Mouse (Mus musculus) neural tube, embryonic 11.5 days (tissue): ENCODE measurements around the gene Sccpdh. TPM values are rescaled to one million over a fixed set of nuclear protein-coding genes. Genes with fewer than 3 reads are reported as not detected.
"Not testable (repeated sequence)": the region's sequence is repeated elsewhere in the genome, so short reads cannot be mapped to it uniquely, and the experiment has no call there.

Experiments used
- ATAC-seq: fragments of 200-750 bp; cut with Nextera tagmentation; 2 replicates; pipeline ENCODE4 v1.8.0; 2017; ENCODE audit warnings: moderate number of reproducible peaks, mild to moderate bottlenecking, moderate TSS enrichment, moderate library complexity; ENCODE audit not compliant: insufficient read depth, low FRiP score, low TSS enrichment
- DNase-seq: peaks from one replicate; pipeline ENCODE4 v3.0.0-alpha.2; 2015; ENCODE audit warnings: low spot score
- H3K27ac ChIP-seq: fragments of 300-500 bp; sonication (generic); 2 replicates; pipeline ENCODE4 v1.5.1; 2014; ENCODE audit warnings: low read depth, mild to moderate bottlenecking, low read length
- H3K27me3 ChIP-seq: fragments of 300-500 bp; sonication (generic); 2 replicates; pipeline ENCODE4 v1.6.1; 2014; ENCODE audit warnings: mild to moderate bottlenecking, low read length, mixed read lengths; ENCODE audit not compliant: control insufficient read depth, insufficient read depth
- H3K36me3 ChIP-seq: fragments of 300-500 bp; sonication (generic); 2 replicates; pipeline ENCODE4 v1.6.1; 2014; ENCODE audit warnings: mild to moderate bottlenecking, low read length, moderate library complexity, mixed read lengths; ENCODE audit not compliant: control insufficient read depth, insufficient read depth
- H3K4me1 ChIP-seq: fragments of 300-500 bp; sonication (generic); 2 replicates; pipeline ENCODE4 v1.6.1; 2014; ENCODE audit warnings: low read length, mixed read lengths; ENCODE audit not compliant: control insufficient read depth, insufficient read depth
- H3K4me2 ChIP-seq: fragments of 300-500 bp; sonication (generic); 2 replicates; pipeline ENCODE4 v1.6.1; 2014; ENCODE audit warnings: low read depth, mild to moderate bottlenecking, moderate library complexity
- H3K4me3 ChIP-seq: fragments of 300-500 bp; sonication (generic); 2 replicates; pipeline ENCODE4 v1.5.1; 2014; ENCODE audit warnings: low read depth, low read length
- H3K9ac ChIP-seq: fragments of 300-500 bp; sonication (generic); 2 replicates; pipeline ENCODE4 v1.6.1; 2014; ENCODE audit warnings: mild to moderate bottlenecking, low read length
- H3K9me3 ChIP-seq: fragments of 300-500 bp; sonication (generic); 2 replicates; pipeline ENCODE4 v1.6.1; 2016; ENCODE audit warnings: low read length; ENCODE audit not compliant: control insufficient read depth
- whole genome bisulfite sequencing: fragments of 180-500 bp; shearing (Covaris S2); extraction: QIAGEN DNeasy Blood & Tissue Kit; methylation state at CpG from one replicate; pipeline ENCODE4 v1.1.7; 2014; 5-methylcytosine and 5-hydroxymethylcytosine counted together
- polyA plus RNA-seq: library from polyadenylated mRNA; unstranded; fragments of >200 nt; fragmentation: Nextera tagmentation; extraction: Ambion mirVana; gene quantifications from 2 replicates; pipeline ENCODE4 v1.2.1, GENCODE M21; 2014

Sccpdh gene
- polyA plus RNA-seq, 1 experiment from 2014 or later, result 114 TPM

GRCm38 (mm10) chr1:179705154-179705553 lies 37.1 kb downstream of the Sccpdh start:
- H3K4me2 ChIP-seq, result no peak overlapping the region
- no peaks in the 10 kb centered on the region for H3K9me3 ChIP-seq
- WGBS, result 91% methylated on average over 6 of the region's 6 CpGs
- no peak overlapping the region for H3K27ac ChIP-seq
- DNase-seq (no peak), ATAC-seq (no peak)
- no peaks in the 10 kb centered on the region for H3K36me3 ChIP-seq
- no peaks in the 10 kb centered on the region for H3K4me1 ChIP-seq
- H3K9ac ChIP-seq, result no peak overlapping the region
- no peaks in the 10 kb centered on the region for H3K27me3 ChIP-seq
- H3K4me3 ChIP-seq, result no peak overlapping the region

GRCm38 (mm10) chr1:179709390-179709789 lies 41.4 kb downstream of the Sccpdh start:
- Histone ChIP-seq H3K9me3 (no peaks in the 10 kb centered on the region), H3K36me3 (no peaks in the 10 kb centered on the region), H3K4me1 (no peaks in the 10 kb centered on the region), H3K27ac (no peak overlapping the region), H3K9ac (no peak overlapping the region), H3K4me3 (no peak overlapping the region), H3K27me3 (no peaks in the 10 kb centered on the region), H3K4me2 (no peak overlapping the region)
- DNase-seq (no peak), ATAC-seq (no peak)
- 82% methylated on average over 6 of the region's 6 CpGs for WGBS

GRCm38 (mm10) chr1:179710739-179711138 lies 42.7 kb downstream of the Sccpdh start:
- Histone ChIP-seq H3K4me3 (no peak overlapping the region), H3K4me1 (no peaks in the 10 kb centered on the region), H3K36me3 (no peaks in the 10 kb centered on the region), H3K27ac (no peak overlapping the region), H3K27me3 (no peaks in the 10 kb centered on the region), H3K4me2 (no peak overlapping the region), H3K9ac (no peak overlapping the region), H3K9me3 (no peaks in the 10 kb centered on the region)
- ATAC-seq (no peak), DNase-seq (no peak)
- 79% methylated on average over 5 of the region's 5 CpGs for WGBS

- Histone ChIP-seq H3K4me3 (no peak overlapping the region), H3K27me3 (no peaks in the 10 kb centered on the region), H3K9ac (no peak overlapping the region), H3K9me3 (no peaks in the 10 kb centered on the region), H3K36me3 (no peaks in the 10 kb centered on the region), H3K27ac (no peak overlapping the region), H3K4me1 (no peaks in the 10 kb centered on the region), H3K4me2 (no peak overlapping the region)
- DNase-seq (no peak), ATAC-seq (no peak)
- WGBS, result 83% methylated on average over 7 of the region's 7 CpGs
Observed at GRCm38 (mm10) chr1:179712658-179713057, 44.6 kb downstream of the Sccpdh start.

- Histone ChIP-seq H3K4me1 (no peaks in the 10 kb centered on the region), H3K4me2 (no peak overlapping the region), H3K9ac (no peak overlapping the region), H3K4me3 (no peak overlapping the region), H3K27me3 (no peaks in the 10 kb centered on the region), H3K27ac (no peak overlapping the region), H3K36me3 (no peaks in the 10 kb centered on the region), H3K9me3 (no peaks in the 10 kb centered on the region)
- ATAC-seq (no peak), DNase-seq (no peak)
- 90% methylated on average over 3 of the region's 3 CpGs for WGBS
Observed at GRCm38 (mm10) chr1:179713367-179713766, 45.4 kb downstream of the Sccpdh start.

- H3K9me3 ChIP-seq, H3K4me2 ChIP-seq, H3K4me3 ChIP-seq, H3K9ac ChIP-seq, H3K27me3 ChIP-seq, ATAC-seq, H3K36me3 ChIP-seq, H3K27ac ChIP-seq, H3K4me1 ChIP-seq, DNase-seq: not testable (repeated sequence)
- 93% methylated on average over 4 of the region's 4 CpGs for WGBS
Observed at GRCm38 (mm10) chr1:179715289-179715688, 47.3 kb downstream of the Sccpdh start.

- Histone ChIP-seq H3K4me3 (no peak overlapping the region), H3K36me3 (no peaks in the 10 kb centered on the region), H3K9me3 (no peaks in the 10 kb centered on the region), H3K27me3 (no peaks in the 10 kb centered on the region), H3K27ac (no peak overlapping the region), H3K4me2 (no peak overlapping the region), H3K9ac (no peak overlapping the region), H3K4me1 (no peaks in the 10 kb centered on the region)
- ATAC-seq, result no peak
- whole genome bisulfite sequencing, result 90% methylated on average over 4 of the region's 4 CpGs
- no peak for DNase-seq
Observed at GRCm38 (mm10) chr1:179715786-179716185, 47.8 kb downstream of the Sccpdh start.

GRCm38 (mm10) chr1:179722811-179723469 lies 54.9 kb downstream of the Sccpdh start:
- H3K9ac ChIP-seq, result no peak overlapping the region
- H3K27me3 ChIP-seq, result no peaks in the 10 kb centered on the region
- H3K27ac ChIP-seq, result no peak overlapping the region
- DNase-seq (no peak), ATAC-seq (no peak)
- H3K4me2 ChIP-seq, result no peak overlapping the region
- H3K36me3 ChIP-seq, result no peaks in the 10 kb centered on the region
- H3K9me3 ChIP-seq, result no peaks in the 10 kb centered on the region
- 50% methylated on average over 8 of the region's 8 CpGs for WGBS
- H3K4me1 ChIP-seq, result no peaks in the 10 kb centered on the region
- H3K4me3 ChIP-seq, result no peak overlapping the region

GRCm38 (mm10) chr1:179728661-179729060 lies 60.7 kb downstream of the Sccpdh start:
- no peak for DNase-seq
- H3K9ac ChIP-seq, result no peak overlapping the region
- no peak for ATAC-seq
- H3K27me3 ChIP-seq, result no peaks in the 10 kb centered on the region
- H3K4me2 ChIP-seq, result no peak overlapping the region
- no peaks in the 10 kb centered on the region for H3K4me1 ChIP-seq
- 87% methylated on average over 10 of the region's 10 CpGs for WGBS
- no peaks in the 10 kb centered on the region for H3K9me3 ChIP-seq
- no peak overlapping the region for H3K27ac ChIP-seq
- H3K36me3 ChIP-seq, result no peaks in the 10 kb centered on the region
- no peak overlapping the region for H3K4me3 ChIP-seq
